In the genomic region with DNA sequence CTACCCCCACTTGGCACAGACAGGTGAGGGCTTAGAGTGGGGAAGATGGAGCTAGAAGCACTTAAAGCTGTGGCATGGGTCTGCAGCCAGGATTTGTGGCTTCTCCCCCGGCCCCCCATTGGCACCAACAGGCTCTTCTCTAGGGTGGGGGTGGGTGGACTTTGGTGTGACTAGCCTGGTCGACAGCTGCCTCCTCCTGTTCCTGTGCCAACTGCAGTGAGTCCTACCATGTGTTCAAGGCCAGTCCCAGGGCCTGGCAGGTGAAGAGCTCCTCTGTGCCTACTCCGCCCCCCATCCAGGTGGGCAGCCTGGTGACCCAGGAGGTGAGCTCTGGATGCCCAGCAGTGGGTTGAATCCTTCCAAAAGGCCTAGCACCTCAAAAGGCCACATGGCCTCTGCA, we compare ENCODE assay signal across 19 mouse cellular contexts. TPM values are rescaled to one million over a fixed set of nuclear protein-coding genes. Genes with fewer than 3 reads are reported as not detected.
"Had no signal": no experiment of that assay in that cellular context is flagged by ENCODE, and none has a peak within 500 bp of the region (broad histone marks: within the 10 kb centered on the region; RNA-seq: fewer than 3 reads in every experiment).

No protein-coding gene starts in this region.

- H3K4me2 ChIP-seq: lung, embryonic 14.5 days; midbrain, embryonic 12.5 days; neural tube, embryonic 12.5 days; stomach, embryonic 15.5 days had no signal

- H3K4me3 ChIP-seq: midbrain, embryonic 10.5 days; midbrain, embryonic 12.5 days; neural tube, embryonic 12.5 days; stomach, embryonic 15.5 days had no signal

- H3K36me3 ChIP-seq: neural tube, embryonic 12.5 days; stomach, embryonic 15.5 days had no signal

- DNase-seq: lung, adult 18-20 months; lung, embryonic 14.5 days; lung, postnatal 10 days; lung, postnatal 4 days; midbrain, embryonic 14.5 days; right cerebral cortex, postnatal 14 days; thymus, adult 18-20 months; thymus, postnatal 14 days; thymus, postnatal 36 days had no signal

- H3K27ac ChIP-seq: midbrain, embryonic 10.5 days; midbrain, embryonic 12.5 days; neural tube, embryonic 12.5 days; stomach, embryonic 15.5 days had no signal

RNA-seq across cellular contexts. Expression of gene Btbd17, which starts 8.1 kb away (rescaled TPM):
- polyA plus RNA-seq: liver, embryonic 16.5 days; thymus, postnatal 0 days had no signal

RNA-seq across cellular contexts. Expression of gene Gpr142, which starts 11.1 kb away (rescaled TPM):
- polyA plus RNA-seq: liver, embryonic 16.5 days; lung, embryonic 14.5 days; lung, embryonic 16.5 days; midbrain, embryonic 12.5 days; midbrain, embryonic 14.5 days; midbrain, embryonic 16.5 days; neural tube, embryonic 12.5 days; neural tube, embryonic 14.5 days; spleen, adult 2 months; thymus, postnatal 0 days had no signal
